Mouse (Mus musculus): Measurements from ENCODE around the gene Atg101. TPM values are rescaled to one million over a fixed set of nuclear protein-coding genes. Genes with fewer than 3 reads are reported as not detected.

The Atg101 gene
- polyA plus RNA-seq, 1 experiment from 2014 or later: 69.4 TPM

GRCm38 (mm10) chr15:101315378-101315777 is 31.3 kb downstream of the Atg101 start:
- no peaks in the 10 kb centered on the region for H3K36me3 ChIP-seq (ENCODE audit: control insufficient read depth, insufficient read depth, low read length)
- no peak overlapping the region for H3K27ac ChIP-seq (ENCODE audit: low read depth, low read length)
- no peak overlapping the region; the same call in 1 of the 2 replicates for H3K4me2 ChIP-seq (ENCODE audit: low read depth, low read length)
- no peak overlapping the region for H3K4me3 ChIP-seq (ENCODE audit: low read depth, low read length)
- peak; percentile 14; the same call in 1 of the 2 replicates for ATAC-seq (ENCODE audit: low read depth)
- H3K9me3 ChIP-seq (ENCODE audit: control insufficient read depth, low read length): no peaks in the 10 kb centered on the region
- WGBS: 77% methylated on average over 4 of the region's 4 CpGs
- no peaks in the 10 kb centered on the region for H3K27me3 ChIP-seq (ENCODE audit: control insufficient read depth, insufficient read depth, low read length)
- no peak overlapping the region for H3K9ac ChIP-seq (replicated peaks; ENCODE audit: low read depth, low read length)
- no peaks in the 10 kb centered on the region for H3K4me1 ChIP-seq (ENCODE audit: control insufficient read depth, insufficient read depth, low read length)

GRCm38 (mm10) chr15:101315832-101316231 is 31.8 kb downstream of the Atg101 start:
- Histone ChIP-seq H3K9me3 (ENCODE audit: control insufficient read depth, low read length) (no peaks in the 10 kb centered on the region), H3K27ac (ENCODE audit: low read depth, low read length) (no peak overlapping the region), H3K27me3 (ENCODE audit: control insufficient read depth, insufficient read depth, low read length) (no peaks in the 10 kb centered on the region), H3K4me1 (ENCODE audit: control insufficient read depth, insufficient read depth, low read length) (no peaks in the 10 kb centered on the region), H3K4me2 (ENCODE audit: low read depth, low read length) (peak overlapping the region; percentile 32), H3K9ac (replicated peaks; ENCODE audit: low read depth, low read length) (no peak overlapping the region), H3K4me3 (ENCODE audit: low read depth, low read length) (no peak overlapping the region), H3K36me3 (ENCODE audit: control insufficient read depth, insufficient read depth, low read length) (no peaks in the 10 kb centered on the region)
- WGBS: 2% methylated on average over 11 of the region's 11 CpGs
- peak; percentile 89 for ATAC-seq (ENCODE audit: low read depth)

GRCm38 (mm10) chr15:101316279-101316912 is 32.3 kb downstream of the Atg101 start:
- peak overlapping the region; percentile 32 for H3K4me2 ChIP-seq (ENCODE audit: low read depth, low read length)
- no peaks in the 10 kb centered on the region for H3K36me3 ChIP-seq (ENCODE audit: control insufficient read depth, insufficient read depth, low read length)
- no peaks in the 10 kb centered on the region for H3K9me3 ChIP-seq (ENCODE audit: control insufficient read depth, low read length)
- H3K9ac ChIP-seq (replicated peaks; ENCODE audit: low read depth, low read length): no peak overlapping the region
- no peaks in the 10 kb centered on the region for H3K4me1 ChIP-seq (ENCODE audit: control insufficient read depth, insufficient read depth, low read length)
- no peak overlapping the region for H3K4me3 ChIP-seq (ENCODE audit: low read depth, low read length)
- WGBS: 61% methylated on average over 13 of the region's 13 CpGs
- no peaks in the 10 kb centered on the region for H3K27me3 ChIP-seq (ENCODE audit: control insufficient read depth, insufficient read depth, low read length)
- ATAC-seq (ENCODE audit: low read depth): peak; percentile 49; the same call in 1 of the 2 replicates
- H3K27ac ChIP-seq (ENCODE audit: low read depth, low read length): no peak overlapping the region

GRCm38 (mm10) chr15:101316913-101317813 is 33.1 kb downstream of the Atg101 start:
- no peak overlapping the region for H3K9ac ChIP-seq (replicated peaks; ENCODE audit: low read depth, low read length)

GRCm38 (mm10) chr15:101317814-101318500 is 33.9 kb downstream of the Atg101 start:
- no peaks in the 10 kb centered on the region for H3K9me3 ChIP-seq (ENCODE audit: control insufficient read depth, low read length)

More at GRCm38 (mm10) chr15:101316913-101317813, 33.1 kb downstream of the Atg101 start:
- Histone ChIP-seq H3K27ac (ENCODE audit: low read depth, low read length) (no peak overlapping the region), H3K4me2 (ENCODE audit: low read depth, low read length) (no peak overlapping the region), H3K27me3 (ENCODE audit: control insufficient read depth, insufficient read depth, low read length) (no peaks in the 10 kb centered on the region), H3K36me3 (ENCODE audit: control insufficient read depth, insufficient read depth, low read length) (no peaks in the 10 kb centered on the region), H3K4me1 (ENCODE audit: control insufficient read depth, insufficient read depth, low read length) (no peaks in the 10 kb centered on the region), H3K4me3 (ENCODE audit: low read depth, low read length) (no peak overlapping the region), H3K9me3 (ENCODE audit: control insufficient read depth, low read length) (no peaks in the 10 kb centered on the region)
- no peak for ATAC-seq (ENCODE audit: low read depth)
- WGBS: 72% methylated on average over 18 of the region's 18 CpGs

GRCm38 (mm10) chr15:101318889-101319765 is 35.1 kb downstream of the Atg101 start:
- Histone ChIP-seq H3K36me3 (ENCODE audit: control insufficient read depth, insufficient read depth, low read length) (no peaks in the 10 kb centered on the region), H3K9me3 (ENCODE audit: control insufficient read depth, low read length) (no peaks in the 10 kb centered on the region), H3K27me3 (ENCODE audit: control insufficient read depth, insufficient read depth, low read length) (no peaks in the 10 kb centered on the region), H3K27ac (ENCODE audit: low read depth, low read length) (no peak overlapping the region), H3K9ac (replicated peaks; ENCODE audit: low read depth, low read length) (no peak overlapping the region), H3K4me2 (ENCODE audit: low read depth, low read length) (no peak overlapping the region), H3K4me3 (ENCODE audit: low read depth, low read length) (no peak overlapping the region), H3K4me1 (ENCODE audit: control insufficient read depth, insufficient read depth, low read length) (no peaks in the 10 kb centered on the region)
- 66% methylated on average over 14 of the region's 14 CpGs for WGBS
- no peak for ATAC-seq (ENCODE audit: low read depth)

More at GRCm38 (mm10) chr15:101317814-101318500, 33.9 kb downstream of the Atg101 start:
- WGBS: 89% methylated on average over 2 of the region's 2 CpGs
- H3K9ac ChIP-seq (replicated peaks; ENCODE audit: low read depth, low read length): no peak overlapping the region
- no peaks in the 10 kb centered on the region for H3K4me1 ChIP-seq (ENCODE audit: control insufficient read depth, insufficient read depth, low read length)
- no peaks in the 10 kb centered on the region for H3K27me3 ChIP-seq (ENCODE audit: control insufficient read depth, insufficient read depth, low read length)
- ATAC-seq (ENCODE audit: low read depth): no peak
- no peak overlapping the region for H3K27ac ChIP-seq (ENCODE audit: low read depth, low read length)
- no peaks in the 10 kb centered on the region for H3K36me3 ChIP-seq (ENCODE audit: control insufficient read depth, insufficient read depth, low read length)
- H3K4me2 ChIP-seq (ENCODE audit: low read depth, low read length): no peak overlapping the region
- no peak overlapping the region for H3K4me3 ChIP-seq (ENCODE audit: low read depth, low read length)

GRCm38 (mm10) chr15:101320010-101320617 is 36.0 kb downstream of the Atg101 start:
- 85% methylated on average over 6 of the region's 6 CpGs for WGBS
- H3K4me1 ChIP-seq (ENCODE audit: control insufficient read depth, insufficient read depth, low read length): no peaks in the 10 kb centered on the region
- no peak for ATAC-seq (ENCODE audit: low read depth)

GRCm38 (mm10) chr15:101320618-101321041 is 36.6 kb downstream of the Atg101 start:
- no peak overlapping the region for H3K27ac ChIP-seq (ENCODE audit: low read depth, low read length)
- H3K9ac ChIP-seq (replicated peaks; ENCODE audit: low read depth, low read length): no peak overlapping the region
- no peak for ATAC-seq (ENCODE audit: low read depth)
- WGBS: 56% methylated on average over 6 of the region's 6 CpGs
- H3K4me2 ChIP-seq (ENCODE audit: low read depth, low read length): no peak overlapping the region
- H3K4me1 ChIP-seq (ENCODE audit: control insufficient read depth, insufficient read depth, low read length): no peaks in the 10 kb centered on the region
- H3K27me3 ChIP-seq (ENCODE audit: control insufficient read depth, insufficient read depth, low read length): no peaks in the 10 kb centered on the region
- no peaks in the 10 kb centered on the region for H3K9me3 ChIP-seq (ENCODE audit: control insufficient read depth, low read length)
- no peak overlapping the region for H3K4me3 ChIP-seq (ENCODE audit: low read depth, low read length)
- no peaks in the 10 kb centered on the region for H3K36me3 ChIP-seq (ENCODE audit: control insufficient read depth, insufficient read depth, low read length)

More at GRCm38 (mm10) chr15:101320010-101320617, 36.0 kb downstream of the Atg101 start:
- H3K9me3 ChIP-seq (ENCODE audit: control insufficient read depth, low read length): no peaks in the 10 kb centered on the region
- H3K27ac ChIP-seq (ENCODE audit: low read depth, low read length): no peak overlapping the region
- H3K4me2 ChIP-seq (ENCODE audit: low read depth, low read length): no peak overlapping the region
- no peak overlapping the region for H3K4me3 ChIP-seq (ENCODE audit: low read depth, low read length)
- no peaks in the 10 kb centered on the region for H3K36me3 ChIP-seq (ENCODE audit: control insufficient read depth, insufficient read depth, low read length)
- no peak overlapping the region for H3K9ac ChIP-seq (replicated peaks; ENCODE audit: low read depth, low read length)
- H3K27me3 ChIP-seq (ENCODE audit: control insufficient read depth, insufficient read depth, low read length): no peaks in the 10 kb centered on the region

Data from neural tube, embryonic 14.5 days (tissue).